Mouse (Mus musculus) embryonic facial prominence, embryonic 11.5 days (tissue): ENCODE measurements at regions not wholly inside any gene's neighbourhood (a gene's known extent, or its start where the extent isn't known, plus 50 kb on each side); places are given as distances from the start of the nearest gene placed in this dataset.

Source experiments
- ATAC-seq: fragments of 200-750 bp; cut with Nextera tagmentation; replicated peaks from 2 replicates; pipeline ENCODE4 v1.8.0; 2017; ENCODE audit warnings: low read depth; ENCODE audit not compliant: insufficient number of reproducible peaks, low FRiP score, low TSS enrichment
- DNase-seq: peaks from one replicate; pipeline ENCODE4 v3.0.0-alpha.2; 2015; ENCODE audit warnings: low spot score
- H3K27ac ChIP-seq: fragments of 300-500 bp; sonication (generic); replicated peaks from 2 replicates; pipeline ENCODE4 v1.5.1; 2014; ENCODE audit warnings: mild to moderate bottlenecking, low read depth, low read length, control low read depth
- H3K27me3 ChIP-seq: fragments of 300-500 bp; sonication (generic); 2 replicates; pipeline ENCODE4 v1.6.1; 2014; ENCODE audit warnings: mild to moderate bottlenecking, low read length, moderate library complexity, mixed read lengths; ENCODE audit not compliant: control insufficient read depth, insufficient read depth
- H3K36me3 ChIP-seq: fragments of 300-500 bp; sonication (generic); replicated peaks from 2 replicates; pipeline ENCODE4 v1.6.1; 2014; ENCODE audit warnings: low read depth, mild to moderate bottlenecking, low read length, moderate library complexity, mixed read lengths; ENCODE audit not compliant: control insufficient read depth, insufficient read depth
- H3K4me1 ChIP-seq: fragments of 300-500 bp; sonication (generic); 2 replicates; pipeline ENCODE4 v1.6.1; 2014; ENCODE audit warnings: low read length, mixed read lengths; ENCODE audit not compliant: control insufficient read depth, insufficient read depth
- H3K4me2 ChIP-seq: fragments of 300-500 bp; sonication (generic); 2 replicates; pipeline ENCODE4 v1.6.1; 2014; ENCODE audit warnings: low read depth, mild to moderate bottlenecking, control low read depth, low read length, moderate library complexity
- H3K4me3 ChIP-seq: fragments of 300-500 bp; sonication (generic); 2 replicates; pipeline ENCODE4 v1.5.1; 2014; ENCODE audit warnings: low read depth, low read length, control low read depth
- H3K9ac ChIP-seq: fragments of 300-500 bp; sonication (generic); replicated peaks from 2 replicates; pipeline ENCODE4 v1.6.1; 2014; ENCODE audit warnings: mild to moderate bottlenecking, control low read depth, low read length
- H3K9me3 ChIP-seq: fragments of 300-500 bp; sonication (generic); replicated peaks from 2 replicates; pipeline ENCODE4 v1.6.1; 2016; ENCODE audit warnings: mild to moderate bottlenecking, low read length, inconsistent platforms, mixed read lengths; ENCODE audit not compliant: control insufficient read depth
- WGBS: fragments of 180-500 bp; shearing (Covaris S2); extraction: QIAGEN DNeasy Blood & Tissue Kit; methylation state at CpG from one replicate; pipeline ENCODE4 v1.1.7; 2014; 5-methylcytosine and 5-hydroxymethylcytosine counted together

- no peak for DNase-seq
- no peak overlapping the region for H3K4me2 ChIP-seq
- no peaks in the 10 kb centered on the region for H3K27me3 ChIP-seq
- no peak overlapping the region for H3K4me3 ChIP-seq
- no peaks in the 10 kb centered on the region for H3K9me3 ChIP-seq
- no peaks in the 10 kb centered on the region for H3K36me3 ChIP-seq
- H3K9ac ChIP-seq: no peak overlapping the region
- H3K4me1 ChIP-seq: no peaks in the 10 kb centered on the region
- ATAC-seq: no peak
- no peak overlapping the region for H3K27ac ChIP-seq
These were observed 102.4 kb downstream of the Tmem182 start for GRCm38 (mm10) chr1:40907813-40908212.

- ATAC-seq: no peak
- no peaks in the 10 kb centered on the region for H3K4me1 ChIP-seq
- H3K27me3 ChIP-seq: no peaks in the 10 kb centered on the region
- WGBS: 69% methylated on average over 3 of the region's 3 CpGs
- no peak for DNase-seq
- no peak overlapping the region for H3K9ac ChIP-seq
- H3K4me2 ChIP-seq: no peak overlapping the region
- H3K27ac ChIP-seq: no peak overlapping the region
- no peaks in the 10 kb centered on the region for H3K9me3 ChIP-seq
- H3K4me3 ChIP-seq: no peak overlapping the region
- no peaks in the 10 kb centered on the region for H3K36me3 ChIP-seq
These were observed 108.2 kb downstream of the Tmem182 start for GRCm38 (mm10) chr1:40913591-40913990.

DNA sequence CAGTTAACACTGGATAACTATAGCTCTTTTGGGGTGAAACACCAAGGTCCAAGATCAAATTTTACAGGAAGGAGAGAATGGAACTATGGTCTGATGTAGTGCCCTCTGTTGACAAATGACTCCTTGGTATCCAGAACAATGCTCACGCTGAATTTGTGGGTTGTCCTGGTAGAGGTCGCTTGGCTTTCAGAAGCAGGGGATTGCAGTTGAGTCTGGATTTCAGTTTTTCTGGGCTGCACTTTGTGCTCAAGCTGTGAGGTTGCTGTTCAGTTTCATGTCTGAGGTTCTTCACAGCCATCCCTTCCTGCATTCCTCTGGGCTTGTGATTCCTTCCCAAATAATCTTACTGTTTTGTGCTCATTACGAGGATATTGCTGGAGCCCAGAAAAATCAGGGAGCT is 118.9 kb downstream of the Tmem182 start:
- ATAC-seq (no peak), DNase-seq (no peak)
- Histone ChIP-seq H3K36me3 (no peaks in the 10 kb centered on the region), H3K4me2 (no peak overlapping the region), H3K9me3 (no peaks in the 10 kb centered on the region), H3K4me3 (no peak overlapping the region), H3K27ac (no peak overlapping the region), H3K27me3 (no peaks in the 10 kb centered on the region), H3K4me1 (no peaks in the 10 kb centered on the region), H3K9ac (no peak overlapping the region)
- whole genome bisulfite sequencing: 79% methylated on average over 3 of the region's 3 CpGs

DNA sequence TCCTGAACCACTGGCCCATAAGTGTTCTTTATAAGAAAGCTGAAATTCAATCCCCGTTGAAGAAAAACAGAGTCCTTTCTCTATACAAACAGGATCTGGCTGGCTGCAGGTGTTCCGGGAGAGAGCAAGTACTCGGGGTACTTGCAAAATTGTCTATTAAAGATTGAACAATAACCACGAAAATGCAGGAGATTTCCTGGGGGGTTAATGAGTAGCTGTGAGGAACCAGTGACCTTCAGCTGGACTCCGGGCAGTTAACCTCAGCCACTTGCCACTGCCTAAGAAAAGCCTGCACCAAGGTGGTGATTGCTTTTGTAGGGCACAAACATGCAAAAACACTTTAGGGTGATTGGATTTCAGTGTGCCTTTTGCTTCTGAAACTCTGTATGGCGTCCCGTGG is 119.4 kb downstream of the Tmem182 start:
- WGBS: 46% methylated on average over 7 of the region's 7 CpGs
- Histone ChIP-seq H3K36me3 (no peaks in the 10 kb centered on the region), H3K27me3 (no peaks in the 10 kb centered on the region), H3K4me1 (no peaks in the 10 kb centered on the region), H3K9me3 (no peaks in the 10 kb centered on the region), H3K4me2 (no peak overlapping the region), H3K27ac (no peak overlapping the region), H3K4me3 (no peak overlapping the region), H3K9ac (no peak overlapping the region)
- ATAC-seq (no peak), DNase-seq (peak; percentile 21)

- WGBS: 79% methylated on average over 5 of the region's 5 CpGs
- no peak overlapping the region for H3K4me2 ChIP-seq
These were observed 126.0 kb downstream of the Tmem182 start for GRCm38 (mm10) chr1:40931374-40931773.

GRCm38 (mm10) chr1:40936729-40937128 is 131.3 kb downstream of the Tmem182 start:
- DNase-seq (no peak), ATAC-seq (no peak)
- H3K9me3 ChIP-seq: no peaks in the 10 kb centered on the region
- no peak overlapping the region for H3K9ac ChIP-seq
- H3K4me1 ChIP-seq: no peaks in the 10 kb centered on the region
- no peak overlapping the region for H3K27ac ChIP-seq
- WGBS: 79% methylated on average over 3 of the region's 3 CpGs
- no peaks in the 10 kb centered on the region for H3K36me3 ChIP-seq
- no peak overlapping the region for H3K4me2 ChIP-seq
- H3K4me3 ChIP-seq: no peak overlapping the region
- H3K27me3 ChIP-seq: no peaks in the 10 kb centered on the region

More at GRCm38 (mm10) chr1:40931374-40931773, 126.0 kb downstream of the Tmem182 start:
- no peak overlapping the region for H3K4me3 ChIP-seq
- no peaks in the 10 kb centered on the region for H3K36me3 ChIP-seq
- DNase-seq (no peak), ATAC-seq (no peak)
- no peaks in the 10 kb centered on the region for H3K4me1 ChIP-seq
- no peak overlapping the region for H3K27ac ChIP-seq
- H3K9me3 ChIP-seq: no peaks in the 10 kb centered on the region
- no peak overlapping the region for H3K9ac ChIP-seq
- no peaks in the 10 kb centered on the region for H3K27me3 ChIP-seq

GRCm38 (mm10) chr1:40942751-40943150 is 137.3 kb downstream of the Tmem182 start:
- Histone ChIP-seq H3K4me2 (no peak overlapping the region), H3K9ac (no peak overlapping the region), H3K4me3 (no peak overlapping the region), H3K9me3 (no peaks in the 10 kb centered on the region), H3K4me1 (no peaks in the 10 kb centered on the region), H3K27me3 (no peaks in the 10 kb centered on the region), H3K27ac (no peak overlapping the region), H3K36me3 (no peaks in the 10 kb centered on the region)
- no peak for DNase-seq
- ATAC-seq: no peak
- 95% methylated on average over 14 of the region's 14 CpGs for WGBS

GRCm38 (mm10) chr1:40943165-40943564 is 137.8 kb downstream of the Tmem182 start:
- ATAC-seq (no peak), DNase-seq (no peak)
- no peaks in the 10 kb centered on the region for H3K9me3 ChIP-seq
- H3K9ac ChIP-seq: no peak overlapping the region
- H3K4me3 ChIP-seq: no peak overlapping the region
- no peak overlapping the region for H3K27ac ChIP-seq
- no peaks in the 10 kb centered on the region for H3K36me3 ChIP-seq
- no peaks in the 10 kb centered on the region for H3K4me1 ChIP-seq
- H3K27me3 ChIP-seq: no peaks in the 10 kb centered on the region
- 60% methylated on average over 7 of the region's 7 CpGs for WGBS
- H3K4me2 ChIP-seq: no peak overlapping the region
